Mouse (Mus musculus) brown adipose tissue, adult 24 weeks (tissue): ENCODE measurements around the gene Zfp804b. TPM values are rescaled to one million over a fixed set of nuclear protein-coding genes. Genes with fewer than 3 reads are reported as not detected.

Source experiments
- H3K27ac ChIP-seq: fragments of 200-500 bp; replicated peaks from 2 replicates; pipeline ENCODE4 v1.5.1; 2012; ENCODE audit warnings: low read depth, mild to moderate bottlenecking, low read length
- H3K4me1 ChIP-seq: fragments of 200-500 bp; 2 replicates; pipeline ENCODE4 v1.6.1; 2012; ENCODE audit warnings: low read length, mixed read lengths; ENCODE audit not compliant: control insufficient read depth, insufficient read depth, insufficient read length
- H3K4me3 ChIP-seq: fragments of 200-500 bp; 2 replicates; pipeline ENCODE4 v1.5.1; 2012; ENCODE audit warnings: low read depth, mild to moderate bottlenecking, low read length, moderate library complexity; ENCODE audit not compliant: insufficient read depth
- polyA plus RNA-seq: library from polyadenylated mRNA; stranded (reverse); fragments of >200 nt; gene quantifications from 2 replicates; pipeline ENCODE4 v1.2.4, GENCODE M21; 2012; ENCODE audit not compliant: missing spikeins, insufficient read depth, insufficient read length

Zfp804b gene
- polyA plus RNA-seq, 1 experiment: not detected

GRCm38 (mm10) chr5:6911290-6911689 lies 433.3 kb downstream of the Zfp804b start:
- H3K4me3 ChIP-seq: no peak overlapping the region
- H3K4me1 ChIP-seq: no peaks in the 10 kb centered on the region

GRCm38 (mm10) chr5:6881396-6881795 lies 463.2 kb downstream of the Zfp804b start:
- Histone ChIP-seq H3K4me1 (no peaks in the 10 kb centered on the region), H3K27ac (no peak overlapping the region), H3K4me3 (no peak overlapping the region)

More at GRCm38 (mm10) chr5:6911290-6911689, 433.3 kb downstream of the Zfp804b start:
- H3K27ac ChIP-seq: no peak overlapping the region

- Histone ChIP-seq H3K4me1 (no peaks in the 10 kb centered on the region), H3K27ac (no peak overlapping the region), H3K4me3 (no peak overlapping the region)
Measured at GRCm38 (mm10) chr5:6871566-6871965, 473.0 kb downstream of the Zfp804b start.

- Histone ChIP-seq H3K27ac (no peak overlapping the region), H3K4me3 (no peak overlapping the region)
Measured at GRCm38 (mm10) chr5:6870970-6871369, 473.6 kb downstream of the Zfp804b start.

GRCm38 (mm10) chr5:6795396-6795795 lies 549.2 kb downstream of the Zfp804b start:
- H3K4me1 ChIP-seq: no peaks in the 10 kb centered on the region

More at GRCm38 (mm10) chr5:6870970-6871369, 473.6 kb downstream of the Zfp804b start:
- no peaks in the 10 kb centered on the region for H3K4me1 ChIP-seq

GRCm38 (mm10) chr5:6769357-6769892 lies 575.1 kb downstream of the Zfp804b start:
- H3K4me3 ChIP-seq: no peak overlapping the region
- no peaks in the 10 kb centered on the region for H3K4me1 ChIP-seq

More at GRCm38 (mm10) chr5:6795396-6795795, 549.2 kb downstream of the Zfp804b start:
- Histone ChIP-seq H3K27ac (no peak overlapping the region), H3K4me3 (no peak overlapping the region)

More at GRCm38 (mm10) chr5:6769357-6769892, 575.1 kb downstream of the Zfp804b start:
- no peak overlapping the region for H3K27ac ChIP-seq

Other genes starting within 250 kb of the Zfp804b start
- not detected in 2 replicates for gene Tex47, start 40.6 kb downstream of the Zfp804b start, polyA plus RNA-seq